Mouse (Mus musculus) small intestine, adult 2 months (tissue): Measurements from ENCODE around the gene Fam169b.

Experiments
- CTCF ChIP-seq: fragments of 200-500 bp; IDR thresholded peaks from 2 replicates; pipeline ENCODE4 v1.5.1; 2012; ENCODE audit warnings: low read depth, mild to moderate bottlenecking, control low read depth, inconsistent platforms, low read length, moderate library complexity, mixed read lengths; ENCODE audit not compliant: insufficient replicate concordance, insufficient read length; ENCODE audit errors: extremely low read depth
- POLR2A ChIP-seq: fragments of 200-500 bp; IDR thresholded peaks from 2 replicates; pipeline ENCODE4 v1.6.1; 2012; ENCODE audit warnings: low read depth, mild to moderate bottlenecking, control low read depth, inconsistent platforms, low read length, moderate library complexity

- TF ChIP-seq POLR2A (no peak), CTCF (no peak)
Measured at GRCm38 (mm10) chr7:68298381-68299076, 24.9 kb downstream of the Fam169b start.
